Mouse (Mus musculus) testis, postnatal 14 days (tissue): ENCODE data around the gene Sprr2j-ps.

ENCODE experiments used
- DNase-seq: peaks from one replicate; pipeline ENCODE4 v3.0.0; 2021; ENCODE audit warnings: low spot score

The Sprr2j-ps gene

GRCm38 (mm10) chr3:92417782-92418181, at the start of gene Sprr2j-ps:
TSS of gene Sprr2j-ps (plus strand) at chr3:92418082.
- no peak for DNase-seq

GRCm38 (mm10) chr3:92373613-92374012, 44.3 kb upstream of the Sprr2j-ps start:
- no peak for DNase-seq

- DNase-seq, result no peak
Observed at GRCm38 (mm10) chr3:92385385-92385784, 32.5 kb upstream of the Sprr2j-ps start, which contains the start of gene Sprr2h. TSS of gene Sprr2h (plus strand) at chr3:92385685.

- no peak for DNase-seq
Observed at GRCm38 (mm10) chr3:92394301-92394700, 23.6 kb upstream of the Sprr2j-ps start.

GRCm38 (mm10) chr3:92407691-92408090, 10.2 kb upstream of the Sprr2j-ps start, which contains the start of gene Sprr2i:
TSS of gene Sprr2i (plus strand) at chr3:92407991.
- no peak for DNase-seq

GRCm38 (mm10) chr3:92429323-92429722, 11.4 kb downstream of the Sprr2j-ps start, which contains the start of gene Gm9774:
TSS of gene Gm9774 (minus strand) at chr3:92429423.
- DNase-seq, result no peak

GRCm38 (mm10) chr3:92432282-92432681, 14.4 kb downstream of the Sprr2j-ps start, which contains the start of gene Sprr2k:
TSS of gene Sprr2k (plus strand) at chr3:92432582.
- DNase-seq, result no peak

GRCm38 (mm10) chr3:92438689-92439088, 20.8 kb downstream of the Sprr2j-ps start, which contains the start of gene Sprr1b:
TSS of gene Sprr1b (minus strand) at chr3:92438789.
- no peak for DNase-seq

- DNase-seq, result no peak
Observed at GRCm38 (mm10) chr3:92440177-92440576, 22.3 kb downstream of the Sprr2j-ps start.

- DNase-seq, result no peak
Observed at GRCm38 (mm10) chr3:92455151-92455550, 37.3 kb downstream of the Sprr2j-ps start.

GRCm38 (mm10) chr3:92458620-92459019, 40.7 kb downstream of the Sprr2j-ps start, which contains the start of gene Sprr3:
TSS of gene Sprr3 (minus strand) at chr3:92458720.
- DNase-seq, result no peak

GRCm38 (mm10) chr3:92466576-92466975, 48.7 kb downstream of the Sprr2j-ps start:
- DNase-seq, result no peak

- DNase-seq, result no peak
Observed at GRCm38 (mm10) chr3:92467424-92467823, 49.5 kb downstream of the Sprr2j-ps start.
